ENCODE assay signal across 8 mouse cellular contexts in the genomic region with DNA sequence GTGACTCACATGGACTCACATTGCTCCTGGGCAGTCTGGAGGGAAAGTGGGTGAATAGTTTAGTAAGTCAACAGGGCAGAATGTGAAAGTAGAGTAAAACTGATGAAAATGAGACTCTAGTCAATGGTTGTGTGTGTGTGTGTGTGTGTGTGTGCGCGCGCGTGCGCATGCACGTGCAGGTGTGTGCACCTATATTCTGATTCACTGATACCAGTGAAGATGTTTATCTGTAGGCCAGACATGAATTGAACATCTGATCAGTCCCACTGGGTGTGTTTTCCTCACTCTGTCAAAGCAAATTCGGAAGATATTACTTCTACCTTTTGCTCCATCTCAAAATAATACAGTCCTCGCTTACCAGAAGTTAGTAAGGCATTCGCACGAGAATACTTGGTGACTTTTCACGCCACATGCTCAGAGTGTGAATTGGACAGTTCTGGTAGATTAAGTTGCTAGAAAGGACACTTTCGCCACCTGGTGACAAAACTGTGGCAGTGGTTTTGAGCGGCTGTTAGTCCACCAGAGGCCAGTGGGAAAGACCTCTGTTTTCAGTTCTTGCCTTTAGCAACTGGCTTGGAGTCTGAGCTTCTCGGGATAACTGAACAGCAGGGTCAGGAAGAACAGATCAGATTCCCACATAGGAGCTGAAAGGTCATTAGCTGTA. TPM values are rescaled to one million over a fixed set of nuclear protein-coding genes. Genes with fewer than 3 reads are reported as not detected.
DNase-seq lines count a peak whose midpoint lies in the region; ATAC-seq and TF ChIP-seq lines count a peak whose summit lies in the region.

No protein-coding gene starts in this region.

- peak in 1 of 2 experiments; percentile 81; a peak in 2 of 4 replicates for TF ChIP-seq CTCF in CH12.LX (conservative IDR thresholded peaks at IDR 0.05 in 1 of 2, IDR thresholded peaks at IDR 0.05 in 1 of 2; ENCODE audit: low read depth in 2 of 2, low read length in 2 of 2)

- TF ChIP-seq RAD21 in CH12.LX (IDR thresholded peaks at IDR 0.05; ENCODE audit: low read depth, low read length), result peak; percentile 78

- H3K4me1 ChIP-seq in CH12.LX (ENCODE audit: control insufficient read depth in 1 of 2, insufficient read depth in 2 of 2), result no peaks in the 10 kb centered on the region
- H3K4me1 ChIP-seq in embryonic facial prominence, embryonic 14.5 days (ENCODE audit: control insufficient read depth, insufficient read depth, low read length), result no peaks in the 10 kb centered on the region
- no peaks in the 10 kb centered on the region for H3K4me1 ChIP-seq in limb, embryonic 13.5 days

- H3K9ac ChIP-seq in CH12.LX (ENCODE audit: insufficient read depth, low read depth), result no peak overlapping the region
- no peak overlapping the region for H3K9ac ChIP-seq in embryonic facial prominence, embryonic 14.5 days (ENCODE audit: low read depth, low read length)
- H3K9ac ChIP-seq in limb, embryonic 13.5 days, result no peak overlapping the region

- WGBS in embryonic facial prominence, embryonic 14.5 days, result 54% methylated on average over 14 of the region's 14 CpGs
- 55% methylated on average over 14 of the region's 14 CpGs for WGBS in limb, embryonic 13.5 days

- TF ChIP-seq EP300 in CH12.LX (IDR thresholded peaks at IDR 0.05; ENCODE audit: low read length), result no peak

- no peak overlapping the region for H3K4me2 ChIP-seq in CH12.LX (ENCODE audit: insufficient read depth, low read depth, poor library complexity, severe bottlenecking)
- no peak overlapping the region for H3K4me2 ChIP-seq in embryonic facial prominence, embryonic 14.5 days (ENCODE audit: low read depth, low read length)
- no peak overlapping the region for H3K4me2 ChIP-seq in limb, embryonic 13.5 days (replicated peaks)

- peak; percentile 70; the same call in 1 of the 2 replicates for ATAC-seq in embryonic facial prominence, embryonic 14.5 days (ENCODE audit: low read depth)
- peak; percentile 81 for ATAC-seq in limb, embryonic 13.5 days (ENCODE audit: low FRiP score, low read depth)

- DNase-seq in cerebellum, postnatal 10 days, result peak; percentile 77 to 78
- DNase-seq in cerebellum, adult 11-12 months, result no peak
- peak; percentile 45 for DNase-seq in CH12.LX (ENCODE audit: extremely low read depth)
- DNase-seq in embryonic facial prominence, embryonic 14.5 days (ENCODE audit: low spot score), result peak; percentile 76
- peak; percentile 4 to 25 for DNase-seq in kidney, adult 8-10 months
- DNase-seq in retina, embryonic 14.5 days (ENCODE audit: low spot score), result peak; percentile 83
- DNase-seq in spleen, adult 18-20 months, result no peak

- in situ Hi-C loops in CH12.LX (cut with MboI; ENCODE audit: low pct_ligation_motif_present, low pct_unique_long_range_greater_than_20kb, low sequenced_read_pairs), result loop anchor here (25.0 kb wide), 1 partner anchor 1819 kb away; no protein-coding TSS in a partner anchor

- no peaks in the 10 kb centered on the region for H3K9me3 ChIP-seq in CH12.LX (replicated peaks; ENCODE audit: low read length)
- no peaks in the 10 kb centered on the region for H3K9me3 ChIP-seq in embryonic facial prominence, embryonic 14.5 days (ENCODE audit: control insufficient read depth, low read length)
- H3K9me3 ChIP-seq in limb, embryonic 13.5 days, result no peaks in the 10 kb centered on the region

- no peak overlapping the region for H3K27ac ChIP-seq in CH12.LX (ENCODE audit: insufficient read depth, low read depth)
- no peak overlapping the region for H3K27ac ChIP-seq in embryonic facial prominence, embryonic 14.5 days (replicated peaks; ENCODE audit: low read depth, low read length)
- no peak overlapping the region for H3K27ac ChIP-seq in limb, embryonic 13.5 days

- TF ChIP-seq POLR2A in CH12.LX (IDR thresholded peaks at IDR 0.05; ENCODE audit: low read depth, low read length), result no peak

- peaks cover 70% of the 10 kb centered on the region for H3K27me3 ChIP-seq in CH12.LX (replicated peaks)
- H3K27me3 ChIP-seq in embryonic facial prominence, embryonic 14.5 days (replicated peaks; ENCODE audit: control insufficient read depth, insufficient read depth, low read length), result no peaks in the 10 kb centered on the region
- H3K27me3 ChIP-seq in limb, embryonic 13.5 days, result 0 out of 2 replicates have a peak, but pooled peaks cover 3% of the 10 kb centered on the region

- H3K79me2 ChIP-seq in CH12.LX (replicated peaks; ENCODE audit: control insufficient read depth, extremely low read depth, insufficient read depth, poor library complexity, severe bottlenecking), result no peaks in the 10 kb centered on the region

- H3K4me3 ChIP-seq in CH12.LX (replicated peaks in 1 of 3; ENCODE audit: low read depth in 2 of 3, low read length in 2 of 3, poor library complexity in 1 of 3), result no peak overlapping the region
- no peak overlapping the region for H3K4me3 ChIP-seq in embryonic facial prominence, embryonic 14.5 days (ENCODE audit: low read depth, low read length)
- no peak overlapping the region for H3K4me3 ChIP-seq in limb, embryonic 13.5 days

- dilution Hi-C loops in CH12.LX (cut with MboI; ENCODE audit: extremely low pct_ligation_motif_present, extremely low pct_unique_long_range_greater_than_20kb, low sequenced_read_pairs), result no loop called here

- H3K36me3 ChIP-seq in CH12.LX (replicated peaks in 1 of 2; ENCODE audit: control insufficient read depth in 1 of 2, insufficient read depth in 1 of 2, low read length in 1 of 2), result no peaks in the 10 kb centered on the region
- no peaks in the 10 kb centered on the region for H3K36me3 ChIP-seq in embryonic facial prominence, embryonic 14.5 days (ENCODE audit: control insufficient read depth, insufficient read depth, low read length)
- no peaks in the 10 kb centered on the region for H3K36me3 ChIP-seq in limb, embryonic 13.5 days

TF ChIP-seq in CH12.LX, 34 proteins besides CTCF, POLR2A, EP300 and RAD21:
- TF ChIP-seq ZNF384 (IDR thresholded peaks at IDR 0.05; ENCODE audit: low read depth, low read length) (no peak), SMC3 (IDR thresholded peaks at IDR 0.05; ENCODE audit: low read depth, low read length) (peak; percentile 81), BHLHE40 (IDR thresholded peaks at IDR 0.05; ENCODE audit: low read depth, low read length) (0 out of 2 replicates have a peak, but pooled peaks have one; percentile 16)
TF ChIP-seq in CH12.LX: peak in this region for 2.

RNA-seq across cellular contexts. Expression of gene Vwc2, which starts 17.5 kb away (rescaled TPM):
- total RNA-seq in CH12.LX (2012; rRNA removed), result not detected in 2 replicates
- not detected in 2 replicates for total RNA-seq in CH12.LX (2014; rRNA removed)
- 0.11 TPM in 1 of 2 replicates, not detected in the other for polyA plus RNA-seq in CH12.LX (2012; ENCODE audit: insufficient read length, low read depth)
- polyA plus RNA-seq in embryonic facial prominence, embryonic 14.5 days (2014; fragmentation: Nextera tagmentation; extraction: Ambion mirVana), result 7.8 and 8.4 TPM in 2 replicates
- polyA plus RNA-seq in limb, embryonic 13.5 days (2015; fragmentation: Nextera tagmentation; extraction: Ambion mirVana), result 3.9 and 4.6 TPM in 2 replicates

Comparison
In these comparisons a context has a peak if more than half of its experiments do, and no peak if none do; other contexts are left out.
1. DNase-seq: peak in cerebellum, postnatal 10 days (2 of 2), CH12.LX (single experiment), embryonic facial prominence, embryonic 14.5 days (single experiment), kidney, adult 8-10 months (2 of 2) and retina, embryonic 14.5 days (single experiment); none in cerebellum, adult 11-12 months (single experiment) and spleen, adult 18-20 months (0 of 2).